Mouse (Mus musculus) heart, postnatal 10 days (tissue): ENCODE measurements around the gene Rad54l2. TPM values are rescaled to one million over a fixed set of nuclear protein-coding genes. Genes with fewer than 3 reads are reported as not detected.

ENCODE experiments used
- DNase-seq, 2 experiments: peaks; one replicate each; pipeline ENCODE4 v3.0.0; 2021
- intact Hi-C: fragments of 180-260 bp; cut with DNase I; formaldehyde crosslinking; loops from one replicate; pipeline ENCODE4 v1.15.1; 2025
- total RNA-seq, 2 experiments: library from RNA; stranded (reverse); gene quantifications; 2 replicates each; pipeline ENCODE4 v1.2.3; 2021

The Rad54l2 gene
- total RNA-seq, 2 experiments from 2014 or later: 14.6 to 15.8 TPM

DNA sequence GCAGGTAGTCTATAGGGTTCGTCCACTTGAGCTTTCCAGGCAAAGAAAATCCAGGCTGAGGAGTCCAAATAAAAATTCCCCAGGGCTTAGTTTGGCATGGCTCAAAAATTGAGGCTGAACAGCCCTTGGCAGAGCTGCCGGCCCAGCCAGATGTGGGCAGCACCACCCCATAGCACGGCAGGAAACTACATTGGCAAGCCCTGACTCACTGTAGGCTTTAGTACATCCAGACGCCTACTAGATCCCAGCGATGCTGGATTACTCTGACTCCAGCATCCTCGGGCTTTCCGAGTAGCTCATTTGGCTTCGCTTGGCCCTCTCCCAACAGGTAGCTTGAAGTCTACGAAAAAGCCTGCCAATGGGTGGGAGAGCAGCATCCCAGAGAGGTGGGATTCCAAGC is 108.0 kb downstream of the Rad54l2 start:
- intact Hi-C loops: no loop called here
- DNase-seq: no peak

- DNase-seq: no peak
- intact Hi-C loops: no loop called here
Measured at GRCm38 (mm10) chr9:106678242-106678641, 110.8 kb downstream of the Rad54l2 start.

DNA sequence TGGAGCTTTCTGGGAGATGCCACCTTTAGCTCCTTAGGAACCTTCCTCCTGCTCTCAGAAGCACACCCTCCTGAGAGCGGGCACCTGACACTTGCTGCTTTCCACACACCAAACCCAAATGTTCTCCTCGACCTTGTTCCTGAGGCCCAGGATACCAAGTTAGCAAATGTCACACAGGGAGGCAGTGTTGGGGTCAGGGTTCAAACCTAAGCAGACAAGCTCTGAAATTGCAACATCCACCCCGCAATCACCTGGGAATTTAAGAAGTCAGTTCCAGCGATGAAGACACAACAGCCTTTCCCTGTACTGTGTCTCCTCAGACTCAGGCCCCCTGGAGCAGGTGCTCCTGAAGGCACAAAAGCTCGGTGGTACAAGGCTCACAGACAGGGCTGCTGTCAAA is 111.3 kb downstream of the Rad54l2 start:
- no peak for DNase-seq
- intact Hi-C loops: no loop called here

- intact Hi-C loops: no loop called here
- DNase-seq: no peak
Measured at GRCm38 (mm10) chr9:106676571-106676970, 112.4 kb downstream of the Rad54l2 start.

DNA sequence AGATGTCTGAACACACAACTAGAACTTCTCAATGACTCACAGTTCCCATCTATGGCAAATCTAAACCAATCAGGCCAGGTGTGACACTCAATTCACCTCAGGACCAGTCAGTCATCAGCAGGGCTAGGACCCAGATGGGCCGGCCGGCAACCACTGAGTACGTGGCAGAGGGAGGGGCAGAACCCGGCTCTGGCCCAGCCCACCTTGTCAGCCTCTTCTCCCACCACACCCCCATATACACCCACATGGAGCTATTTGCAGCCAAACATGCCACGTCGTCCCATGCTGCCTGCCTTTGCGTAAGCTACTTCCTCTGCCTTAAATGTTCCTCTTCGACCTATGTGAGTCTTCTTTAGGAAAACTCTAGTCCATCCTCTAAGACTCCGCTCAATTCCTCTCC is 113.0 kb downstream of the Rad54l2 start:
- no peak for DNase-seq
- intact Hi-C loops: loop anchor here (2.0 kb wide), 1 partner anchor 143 kb away; no protein-coding TSS in a partner anchor

- intact Hi-C loops: loop anchor here (2.0 kb wide), 1 partner anchor 143 kb away; no protein-coding TSS in a partner anchor
- peak; percentile 85 to 90 for DNase-seq
Measured at GRCm38 (mm10) chr9:106675480-106675879, 113.5 kb downstream of the Rad54l2 start.

GRCm38 (mm10) chr9:106673860-106674259 is 115.1 kb downstream of the Rad54l2 start:
- intact Hi-C loops: loop anchor here (2.0 kb wide), 1 partner anchor 145 kb away; no protein-coding TSS in a partner anchor
- no peak for DNase-seq

- no peak for DNase-seq
- intact Hi-C loops: no loop called here
Measured at GRCm38 (mm10) chr9:106664856-106665255, 124.1 kb downstream of the Rad54l2 start.

- no peak for DNase-seq
- intact Hi-C loops: no loop called here
Measured at GRCm38 (mm10) chr9:106664433-106664832, 124.6 kb downstream of the Rad54l2 start.

DNA sequence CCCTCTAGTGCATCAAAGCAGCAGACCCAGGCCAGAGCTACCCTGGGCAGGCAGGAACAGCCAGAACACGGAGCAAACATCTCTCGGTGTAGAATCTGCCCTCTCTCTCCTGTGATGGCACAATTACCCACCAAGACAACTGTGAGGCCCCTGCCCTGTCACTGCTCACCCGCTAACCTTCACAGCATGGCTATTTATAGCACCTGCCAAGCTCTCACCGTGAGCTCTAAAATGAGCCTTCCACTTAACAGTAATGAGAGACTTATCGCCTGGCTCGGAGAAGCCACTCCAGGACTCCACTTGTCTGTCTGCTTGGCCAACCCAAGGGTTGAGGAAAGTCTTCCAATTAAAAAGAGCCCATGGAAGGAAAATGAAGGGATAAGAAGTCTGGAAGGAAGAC is 125.8 kb downstream of the Rad54l2 start:
- peak; percentile 25 to 32 for DNase-seq
- intact Hi-C loops: no loop called here

- intact Hi-C loops: no loop called here
- DNase-seq: no peak
Measured at GRCm38 (mm10) chr9:106659935-106660334, 129.1 kb downstream of the Rad54l2 start.

GRCm38 (mm10) chr9:106659441-106659840 is 129.6 kb downstream of the Rad54l2 start:
- DNase-seq: no peak
- intact Hi-C loops: no loop called here

DNA sequence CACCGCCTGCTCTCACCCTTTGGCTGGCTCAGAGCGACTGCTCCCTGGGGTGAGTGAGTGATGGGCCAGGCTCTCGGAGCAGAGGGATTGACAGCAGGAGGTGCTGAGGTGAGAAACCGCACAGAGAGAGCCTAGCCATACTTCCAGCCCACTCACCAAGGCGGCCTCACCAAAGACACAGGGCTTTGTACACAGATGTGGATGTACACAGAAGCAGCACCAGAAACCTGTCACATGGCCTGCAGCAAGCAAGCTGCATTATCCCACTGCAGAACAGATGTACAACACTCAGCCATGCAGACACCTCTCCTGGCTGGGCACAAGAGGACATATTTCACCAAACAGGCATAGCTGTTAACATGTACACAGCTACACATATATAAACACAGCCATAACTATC is 131.4 kb downstream of the Rad54l2 start:
- no peak for DNase-seq
- intact Hi-C loops: no loop called here

GRCm38 (mm10) chr9:106656820-106657219 is 132.2 kb downstream of the Rad54l2 start:
- no peak for DNase-seq
- intact Hi-C loops: no loop called here

DNA sequence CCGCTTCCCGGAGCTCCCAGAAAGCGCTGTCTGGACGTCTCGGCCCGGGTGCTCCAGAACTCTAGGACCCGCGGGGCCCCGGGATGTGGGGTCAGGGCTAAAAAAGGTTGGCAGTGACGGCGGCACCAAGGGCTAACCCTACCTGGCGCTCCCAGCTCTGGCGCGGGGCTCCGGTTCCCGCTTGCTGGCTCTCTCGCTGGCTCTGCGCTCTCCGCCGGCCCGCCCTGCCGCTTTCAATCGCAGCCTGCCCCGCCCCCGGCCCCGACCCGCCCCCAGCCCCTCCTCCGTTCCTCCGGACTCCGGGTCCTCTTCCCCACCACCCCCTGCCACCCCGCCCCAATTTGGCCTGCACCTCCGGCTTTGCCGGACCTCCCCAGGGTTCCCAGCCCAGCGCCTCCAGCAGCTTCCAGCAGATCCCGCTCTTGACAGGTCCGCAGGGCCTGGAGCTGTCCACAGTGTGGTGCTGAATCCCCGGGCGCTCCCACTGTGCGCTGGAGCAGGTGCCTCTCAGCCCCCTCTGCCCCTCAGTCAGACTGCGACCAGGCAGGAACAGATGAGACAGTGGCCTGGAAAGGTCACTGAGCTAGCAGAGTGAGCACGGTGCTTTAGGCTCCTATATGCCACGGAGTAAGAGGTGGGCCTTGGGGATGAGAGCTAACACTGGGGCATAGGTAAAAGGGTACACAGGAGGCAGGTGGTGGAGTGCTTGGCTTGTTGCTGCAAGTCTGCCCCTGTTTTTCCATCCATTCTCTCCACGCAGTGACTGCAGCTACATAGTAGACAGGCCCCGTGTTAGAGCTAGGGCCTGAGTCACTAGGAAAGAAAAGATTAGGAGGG is 132.9 kb downstream of the Rad54l2 start, which contains the start of gene Grm2:
Grm2 (minus strand) TSS at position 199 of the 837 bp plus-strand sequence.
- intact Hi-C loops: no loop called here
- peak; percentile 79 to 86 for DNase-seq

DNA sequence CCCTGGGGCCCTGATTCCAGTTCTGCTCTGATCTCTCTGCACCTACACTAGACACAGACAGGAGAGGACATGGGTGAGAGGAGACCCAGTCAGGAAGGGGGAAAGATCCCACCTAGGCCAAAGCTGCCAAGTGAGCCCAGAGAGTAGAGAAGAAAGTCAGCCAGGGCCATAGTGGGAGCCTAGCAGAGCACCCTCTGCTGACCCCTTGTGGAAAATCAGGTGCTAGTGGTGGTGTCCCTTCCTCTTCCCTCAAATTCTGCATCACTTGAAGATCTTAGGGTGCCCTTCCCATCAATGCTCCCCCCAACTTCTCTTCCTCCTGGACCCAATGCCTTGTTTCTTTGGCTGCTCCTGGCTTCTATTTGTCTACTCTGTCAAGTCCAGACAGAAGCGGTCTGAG is 136.3 kb downstream of the Rad54l2 start:
- DNase-seq: no peak
- intact Hi-C loops: loop anchor here (2.0 kb wide), 1 partner anchor 52 kb away; no protein-coding TSS in a partner anchor

DNA sequence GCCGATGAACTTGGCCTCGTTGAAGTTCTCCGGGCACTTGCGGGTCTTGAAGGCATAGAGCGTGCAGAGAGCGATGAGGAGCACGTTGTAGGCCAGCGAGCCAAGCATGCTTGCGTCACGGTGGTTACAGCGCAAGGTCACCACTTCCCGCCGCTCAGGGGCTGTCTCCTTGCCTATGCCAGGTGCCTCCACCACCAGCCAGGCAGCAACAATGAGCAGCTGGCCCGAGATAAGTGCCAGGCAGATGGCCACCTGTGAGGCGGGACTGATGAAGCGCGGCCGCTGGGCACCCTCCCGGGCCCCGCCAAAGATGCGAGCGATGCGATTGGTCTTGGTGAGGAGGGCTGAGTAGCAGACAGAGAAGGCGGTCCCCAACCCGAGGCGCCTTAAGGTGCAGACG is 141.8 kb downstream of the Rad54l2 start:
- DNase-seq: no peak
- intact Hi-C loops: no loop called here

- DNase-seq: no peak
- intact Hi-C loops: no loop called here
Measured at GRCm38 (mm10) chr9:106645684-106646271, 143.2 kb downstream of the Rad54l2 start.

GRCm38 (mm10) chr9:106643787-106644186 is 145.2 kb downstream of the Rad54l2 start:
- no peak for DNase-seq
- intact Hi-C loops: loop anchor here (1.0 kb wide), 1 partner anchor 43 kb away; no protein-coding TSS in a partner anchor

DNA sequence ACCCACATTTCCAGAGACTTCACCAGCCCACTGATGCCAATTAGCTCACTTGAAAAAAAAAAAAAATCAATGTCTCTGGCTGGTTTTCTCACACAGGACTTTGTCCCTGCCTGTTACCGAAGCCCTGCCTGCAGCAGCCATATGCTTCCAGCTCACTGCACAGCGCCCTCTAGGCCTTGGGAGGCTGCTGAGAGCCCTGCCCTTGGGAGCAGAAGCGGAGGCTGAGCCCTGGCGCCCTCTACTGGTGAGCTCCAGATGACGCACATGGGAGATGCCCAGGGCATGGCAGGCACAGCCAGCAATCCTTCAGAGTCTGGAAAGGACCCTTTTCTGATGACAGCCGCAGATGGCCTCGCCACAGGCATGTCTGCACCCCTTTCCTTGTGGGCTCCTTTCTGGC is 145.9 kb downstream of the Rad54l2 start:
- intact Hi-C loops: loop anchor here (1.0 kb wide), 1 partner anchor 43 kb away; no protein-coding TSS in a partner anchor
- DNase-seq: peak; percentile 61 to 79

DNA sequence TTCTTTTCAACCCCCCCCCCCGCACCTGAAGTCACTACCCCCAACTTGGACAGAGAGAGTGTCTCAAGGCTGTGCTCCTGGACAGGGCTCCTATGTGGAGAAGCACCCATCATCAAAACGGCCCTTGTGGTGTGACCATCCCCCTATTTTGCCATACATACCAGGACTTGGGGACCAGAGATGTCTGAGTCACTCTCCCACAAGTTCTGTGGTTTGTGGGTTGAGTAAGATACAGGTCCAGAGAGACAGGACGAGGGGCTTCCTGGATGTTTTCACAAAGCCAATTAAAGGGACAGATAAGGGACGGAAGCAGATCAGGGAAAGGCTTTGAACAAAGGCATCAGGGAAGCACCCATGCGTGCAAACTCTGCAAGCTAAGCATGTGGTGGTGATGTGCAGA is 147.6 kb downstream of the Rad54l2 start:
- intact Hi-C loops: no loop called here

GRCm38 (mm10) chr9:106638154-106638553 is 150.8 kb downstream of the Rad54l2 start:
- intact Hi-C loops: no loop called here
- DNase-seq: no peak

More for the DNA sequence above, 147.6 kb downstream of the Rad54l2 start:
- DNase-seq: no peak
